Mouse (Mus musculus): ENCODE data around the gene Cstf1. TPM values are rescaled to one million over a fixed set of nuclear protein-coding genes. Genes with fewer than 3 reads are reported as not detected.

Gene Cstf1
- 28.3 TPM for polyA plus RNA-seq (2012; fragmentation: generic; extraction: Trizol)

- peaks cover 12% of the 10 kb centered on the region for H3K36me3 ChIP-seq (ENCODE audit: control insufficient read depth, insufficient read depth)
- H3K4me3 ChIP-seq = peak within 1 kb of the TSS; percentile 98
- H3K79me2 ChIP-seq (ENCODE audit: control insufficient read depth, insufficient read depth) = peaks cover 74% of the 10 kb centered on the region
- peak within 1 kb of the TSS; percentile 79 for H3K4me2 ChIP-seq (ENCODE audit: low read depth)
- TF ChIP-seq E2F4 (IDR thresholded peaks at IDR 0.05; ENCODE audit: insufficient read depth) (peak; percentile 84), SRF (IDR thresholded peaks at IDR 0.05; ENCODE audit: control insufficient read depth, insufficient read length, low read depth) (peak; percentile 93), POLR2A (IDR thresholded peaks at IDR 0.05; ENCODE audit: insufficient read length, low read depth) (peak; percentile 70), MAX (IDR thresholded peaks at IDR 0.05; ENCODE audit: low read depth) (peak; percentile 88), MYOD1 (IDR thresholded peaks at IDR 0.05; ENCODE audit: control insufficient read depth in 1 of 3, insufficient read length in 2 of 3, low read depth in 2 of 3) (peak in 2 of 3 experiments; percentile 34 to 54), POLR2AphosphoS2 (IDR thresholded peaks at IDR 0.05; ENCODE audit: insufficient read length, low read depth) (peak; percentile 78), REST (IDR thresholded peaks at IDR 0.05; ENCODE audit: insufficient read depth, insufficient read length) (no peak), MYOG (IDR thresholded peaks at IDR 0.05; ENCODE audit: control insufficient read depth in 1 of 3, insufficient read depth in 1 of 3, insufficient read length in 2 of 3, low read depth in 2 of 3) (peak in 2 of 3 experiments; percentile 67 to 74), USF1 (IDR thresholded peaks at IDR 0.05; ENCODE audit: low read depth) (peak; percentile 87), TCF3 (IDR thresholded peaks at IDR 0.05; ENCODE audit: insufficient read length, low read depth) (no peak), CEBPB (IDR thresholded peaks at IDR 0.05; ENCODE audit: insufficient read depth, poor library complexity, severe bottlenecking) (no peak), TCF12 (IDR thresholded peaks at IDR 0.05; ENCODE audit: insufficient read depth, poor library complexity, severe bottlenecking) (no peak)
- H3ac ChIP-seq (ENCODE audit: control insufficient read depth, insufficient read length) = peak within 1 kb of the TSS; percentile 67
- no peaks in the 10 kb centered on the region for H3K27me3 ChIP-seq (ENCODE audit: control insufficient read depth, insufficient read depth, insufficient read length)
These were observed at the start of gene Cstf1, which contains the start of gene Aurka for GRCm38 (mm10) chr2:172370411-172371223. Gene Cstf1 (plus strand): TSS chr2:172370681. Gene Aurka (minus strand): TSS chr2:172370535.

- no peak overlapping the region for H3ac ChIP-seq (ENCODE audit: control insufficient read depth, insufficient read length)
- TF ChIP-seq SRF (IDR thresholded peaks at IDR 0.05; ENCODE audit: control insufficient read depth, insufficient read length, low read depth) = no peak
- peak; percentile 95 for TF ChIP-seq REST (IDR thresholded peaks at IDR 0.05; ENCODE audit: insufficient read depth, insufficient read length)
- TF ChIP-seq MAX (IDR thresholded peaks at IDR 0.05; ENCODE audit: low read depth) = peak; percentile 12
- H3K4me2 ChIP-seq (ENCODE audit: low read depth) = no peak overlapping the region
These were observed 49.6 kb upstream of the Cstf1 start for GRCm38 (mm10) chr2:172320878-172321277.

GRCm38 (mm10) chr2:172328248-172328647 lies 42.2 kb upstream of the Cstf1 start:
- no peaks in the 10 kb centered on the region for H3K79me2 ChIP-seq (ENCODE audit: control insufficient read depth, insufficient read depth)
- H3ac ChIP-seq (ENCODE audit: control insufficient read depth, insufficient read length) = no peak overlapping the region
- H3K4me2 ChIP-seq (ENCODE audit: low read depth) = no peak overlapping the region
- H3K36me3 ChIP-seq (ENCODE audit: control insufficient read depth, insufficient read depth) = no peaks in the 10 kb centered on the region
- H3K4me3 ChIP-seq = no peak overlapping the region
- H3K27me3 ChIP-seq (ENCODE audit: control insufficient read depth, insufficient read depth, insufficient read length) = peaks cover 3% of the 10 kb centered on the region
- TF ChIP-seq POLR2A (IDR thresholded peaks at IDR 0.05; ENCODE audit: insufficient read length, low read depth) = no peak
- no peak for TF ChIP-seq MYOG (IDR thresholded peaks at IDR 0.05; ENCODE audit: control insufficient read depth in 1 of 3, insufficient read depth in 1 of 3, insufficient read length in 2 of 3, low read depth in 2 of 3)
- TF ChIP-seq TCF3 (IDR thresholded peaks at IDR 0.05; ENCODE audit: insufficient read length, low read depth) = no peak
- no peak for TF ChIP-seq POLR2AphosphoS2 (IDR thresholded peaks at IDR 0.05; ENCODE audit: insufficient read length, low read depth)
- no peak for TF ChIP-seq TCF12 (IDR thresholded peaks at IDR 0.05; ENCODE audit: insufficient read depth, poor library complexity, severe bottlenecking)
- no peak for TF ChIP-seq CEBPB (IDR thresholded peaks at IDR 0.05; ENCODE audit: insufficient read depth, poor library complexity, severe bottlenecking)
- no peak for TF ChIP-seq USF1 (IDR thresholded peaks at IDR 0.05; ENCODE audit: low read depth)
- no peak for TF ChIP-seq SRF (IDR thresholded peaks at IDR 0.05; ENCODE audit: control insufficient read depth, insufficient read length, low read depth)
- TF ChIP-seq MAX (IDR thresholded peaks at IDR 0.05; ENCODE audit: low read depth) = no peak
- TF ChIP-seq E2F4 (IDR thresholded peaks at IDR 0.05; ENCODE audit: insufficient read depth) = no peak
- no peak for TF ChIP-seq MYOD1 (IDR thresholded peaks at IDR 0.05; ENCODE audit: control insufficient read depth in 1 of 3, insufficient read length in 2 of 3, low read depth in 2 of 3)
- TF ChIP-seq REST (IDR thresholded peaks at IDR 0.05; ENCODE audit: insufficient read depth, insufficient read length) = no peak

More at GRCm38 (mm10) chr2:172320878-172321277, 49.6 kb upstream of the Cstf1 start:
- Histone ChIP-seq H3K4me3 (no peak overlapping the region), H3K79me2 (ENCODE audit: control insufficient read depth, insufficient read depth) (no peaks in the 10 kb centered on the region), H3K36me3 (ENCODE audit: control insufficient read depth, insufficient read depth) (no peaks in the 10 kb centered on the region), H3K27me3 (ENCODE audit: control insufficient read depth, insufficient read depth, insufficient read length) (no peaks in the 10 kb centered on the region)

GRCm38 (mm10) chr2:172329179-172329578 lies 41.3 kb upstream of the Cstf1 start:
- no peak overlapping the region for H3K4me2 ChIP-seq (ENCODE audit: low read depth)
- peaks cover 3% of the 10 kb centered on the region for H3K27me3 ChIP-seq (ENCODE audit: control insufficient read depth, insufficient read depth, insufficient read length)
- no peaks in the 10 kb centered on the region for H3K36me3 ChIP-seq (ENCODE audit: control insufficient read depth, insufficient read depth)
- H3K4me3 ChIP-seq = no peak overlapping the region
- H3K79me2 ChIP-seq (ENCODE audit: control insufficient read depth, insufficient read depth) = no peaks in the 10 kb centered on the region
- no peak for TF ChIP-seq TCF12 (IDR thresholded peaks at IDR 0.05; ENCODE audit: insufficient read depth, poor library complexity, severe bottlenecking)
- TF ChIP-seq MYOD1 (IDR thresholded peaks at IDR 0.05; ENCODE audit: control insufficient read depth in 1 of 3, insufficient read length in 2 of 3, low read depth in 2 of 3) = no peak
- TF ChIP-seq USF1 (IDR thresholded peaks at IDR 0.05; ENCODE audit: low read depth) = no peak
- TF ChIP-seq CEBPB (IDR thresholded peaks at IDR 0.05; ENCODE audit: insufficient read depth, poor library complexity, severe bottlenecking) = no peak
- TF ChIP-seq SRF (IDR thresholded peaks at IDR 0.05; ENCODE audit: control insufficient read depth, insufficient read length, low read depth) = no peak
- TF ChIP-seq E2F4 (IDR thresholded peaks at IDR 0.05; ENCODE audit: insufficient read depth) = no peak
- no peak for TF ChIP-seq REST (IDR thresholded peaks at IDR 0.05; ENCODE audit: insufficient read depth, insufficient read length)
- TF ChIP-seq MAX (IDR thresholded peaks at IDR 0.05; ENCODE audit: low read depth) = no peak
- no peak for TF ChIP-seq POLR2A (IDR thresholded peaks at IDR 0.05; ENCODE audit: insufficient read length, low read depth)
- no peak for TF ChIP-seq TCF3 (IDR thresholded peaks at IDR 0.05; ENCODE audit: insufficient read length, low read depth)
- no peak for TF ChIP-seq MYOG (IDR thresholded peaks at IDR 0.05; ENCODE audit: control insufficient read depth in 1 of 3, insufficient read depth in 1 of 3, insufficient read length in 2 of 3, low read depth in 2 of 3)
- no peak for TF ChIP-seq POLR2AphosphoS2 (IDR thresholded peaks at IDR 0.05; ENCODE audit: insufficient read length, low read depth)
- no peak overlapping the region for H3ac ChIP-seq (ENCODE audit: control insufficient read depth, insufficient read length)
